Mouse (Mus musculus) thymus, postnatal 25 days (tissue): ENCODE measurements around the gene Sbno2.

Source experiments
- DNase-seq: peaks from one replicate; pipeline ENCODE4 v3.0.0; 2022

Gene Sbno2

DNA sequence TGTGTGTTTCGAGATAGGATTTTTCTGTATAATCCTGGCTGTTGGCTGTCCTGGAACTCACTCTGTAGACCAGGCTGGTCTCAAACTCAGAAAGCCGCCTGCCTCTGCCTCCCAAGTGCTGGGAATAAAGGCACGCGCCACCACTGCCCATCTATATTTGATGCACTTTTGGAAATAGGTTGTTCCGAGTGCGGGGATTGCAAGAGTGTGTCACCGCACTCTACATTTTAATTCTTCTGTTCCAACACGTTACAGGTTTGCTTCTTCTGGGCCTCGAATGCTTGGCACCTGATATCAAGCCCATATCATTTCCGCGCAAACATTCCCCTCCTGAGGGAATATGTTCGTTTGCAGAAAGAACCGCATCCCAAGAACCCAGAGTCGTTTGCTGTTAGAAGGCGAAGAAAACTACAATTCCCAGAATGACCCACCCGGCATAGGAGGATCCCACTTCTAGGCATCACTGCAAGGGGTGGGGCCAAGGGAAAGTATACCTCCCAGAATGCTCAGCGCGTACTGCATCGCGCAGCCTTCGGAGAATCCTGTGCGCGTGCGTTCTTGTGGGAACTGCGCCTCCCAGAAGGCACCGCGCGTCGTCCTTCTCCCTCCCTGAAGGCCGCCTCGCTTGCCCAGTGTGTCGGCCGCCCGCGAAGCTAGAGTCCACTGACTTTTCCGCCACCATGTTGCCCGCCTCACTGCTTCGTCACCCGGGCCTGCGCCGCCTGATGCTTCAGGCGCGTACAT, 36.6 kb upstream of the Sbno2 start:
- DNase-seq, result peak; percentile 90

DNA sequence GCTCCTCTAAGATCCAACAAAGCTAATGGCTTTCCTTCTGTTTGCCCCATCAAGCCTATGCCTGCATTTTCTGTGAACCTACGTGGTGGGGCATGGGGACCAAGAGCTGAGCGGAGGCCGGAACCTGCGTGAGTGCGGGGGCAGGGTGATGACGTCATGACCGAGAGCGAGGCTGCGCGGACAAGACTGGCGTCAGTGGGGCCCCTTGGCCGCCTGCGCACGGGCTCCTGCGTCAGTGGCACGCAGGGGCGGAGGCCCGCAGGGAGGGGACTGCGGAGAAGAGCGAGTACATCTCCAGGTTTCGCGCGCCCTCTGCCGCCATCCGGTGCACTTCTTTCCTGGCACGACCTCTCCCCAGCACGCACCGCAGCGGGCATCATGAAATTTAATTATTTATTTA, 35.9 kb upstream of the Sbno2 start:
- peak; percentile 96 for DNase-seq

DNA sequence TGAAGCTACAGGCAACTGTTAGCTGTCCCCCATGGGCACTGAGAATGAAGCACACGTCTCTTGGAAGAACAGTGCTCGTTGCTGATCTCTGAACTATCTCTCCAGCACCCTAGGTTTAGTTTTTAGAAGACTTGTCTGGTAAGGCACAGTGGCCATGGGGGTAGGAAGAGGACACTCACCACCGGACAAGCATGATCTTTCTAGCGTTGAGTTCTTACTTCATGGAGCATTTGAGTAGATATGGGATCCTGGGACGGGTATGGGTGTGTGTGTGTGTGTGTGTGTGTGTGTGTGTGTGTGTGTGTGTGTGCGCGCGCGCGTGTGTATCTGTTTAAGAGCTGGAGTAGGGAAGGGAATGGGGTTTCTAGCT, 35.3 kb upstream of the Sbno2 start, which contains the start of gene Cbarp:
Gene Cbarp, minus strand, starts transcription at position 170 of the 370 bp plus-strand sequence.
- DNase-seq, result no peak

- DNase-seq, result no peak
These were observed 34.7 kb upstream of the Sbno2 start for GRCm38 (mm10) chr10:80139975-80140665.

- no peak for DNase-seq
These were observed 34.0 kb upstream of the Sbno2 start for GRCm38 (mm10) chr10:80139439-80139775.

DNA sequence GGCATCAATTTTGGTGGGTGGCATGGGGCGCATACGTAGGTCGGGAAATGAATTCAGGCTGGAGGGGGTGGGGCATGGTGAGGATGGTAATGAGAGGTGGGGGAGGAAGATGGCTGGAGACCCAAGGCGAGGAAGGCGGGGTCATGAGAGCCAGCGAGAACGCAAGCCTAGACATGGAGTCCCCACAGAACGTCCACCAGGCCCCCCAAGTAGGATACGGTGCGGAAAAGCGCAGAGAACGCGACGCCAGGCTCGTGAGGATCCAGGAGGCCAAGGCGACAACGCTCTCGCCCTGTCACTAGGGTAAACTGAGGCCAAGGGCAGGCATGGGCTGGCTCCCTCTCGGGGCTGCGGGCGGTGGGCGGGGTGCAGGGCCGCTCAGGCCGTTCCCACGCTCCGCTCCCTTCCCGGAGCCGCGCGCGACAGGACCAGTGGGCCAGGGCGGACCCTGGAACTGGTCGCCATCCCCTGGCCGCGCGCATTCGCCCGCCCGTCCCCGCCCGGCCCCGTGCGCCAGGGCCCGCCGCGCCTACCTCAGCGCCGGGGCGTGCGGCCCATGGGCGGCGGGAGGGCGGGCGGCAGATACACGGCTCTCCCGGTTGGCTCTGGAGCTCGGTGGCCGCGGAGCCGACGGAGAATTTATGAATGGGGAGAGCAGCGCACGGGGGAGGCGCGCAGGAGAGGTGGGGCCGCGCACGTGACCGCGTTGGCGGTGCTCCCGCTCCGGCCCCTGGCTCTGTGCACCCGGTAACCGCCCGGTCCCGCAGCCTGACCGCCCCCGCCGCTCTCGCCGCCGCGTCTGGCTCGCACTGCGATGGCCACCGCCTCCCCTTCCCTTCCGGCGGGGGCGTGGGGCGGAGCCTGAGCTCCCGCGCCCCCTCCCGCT, 33.4 kb upstream of the Sbno2 start, which contains the start of gene Atp5d:
Gene Atp5d, plus strand, starts transcription at position 80 of the 886 bp plus-strand sequence.
- DNase-seq, result peak; percentile 66

GRCm38 (mm10) chr10:80137626-80138552, 32.5 kb upstream of the Sbno2 start:
- peak; percentile 31 for DNase-seq

DNA sequence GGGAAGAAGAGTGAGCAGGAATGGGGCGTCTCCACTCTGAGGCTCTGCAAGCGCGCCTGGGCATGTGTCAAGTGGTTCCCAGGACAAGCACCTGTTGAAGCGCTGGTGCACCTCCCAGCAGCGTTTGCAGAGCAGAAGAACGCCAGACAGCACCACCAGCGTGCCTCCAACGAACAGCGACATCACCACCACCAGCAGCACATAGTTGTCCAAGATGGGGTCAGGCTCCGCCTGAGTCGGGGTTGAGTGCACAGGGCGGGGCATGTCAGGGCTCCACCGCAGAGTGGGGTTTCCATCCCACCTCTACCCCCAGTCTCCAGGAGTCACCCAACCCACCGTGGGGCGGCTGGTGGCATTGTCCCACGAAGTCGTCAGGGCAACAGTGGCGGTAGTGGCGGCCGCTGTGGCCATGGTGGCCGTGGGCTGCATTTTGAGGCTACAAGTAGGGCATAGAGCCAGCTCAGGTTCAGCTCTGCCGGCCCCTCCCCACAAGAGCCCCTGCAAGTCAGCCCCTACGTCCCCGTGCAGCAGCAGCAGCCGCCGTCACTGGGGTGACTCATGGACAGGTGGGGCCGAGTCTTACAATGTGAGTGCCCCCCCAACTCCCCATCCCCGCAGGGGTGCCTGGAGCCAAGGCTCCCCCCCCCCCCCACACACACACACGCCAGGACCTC, 31.7 kb upstream of the Sbno2 start:
- peak; percentile 30 for DNase-seq

DNA sequence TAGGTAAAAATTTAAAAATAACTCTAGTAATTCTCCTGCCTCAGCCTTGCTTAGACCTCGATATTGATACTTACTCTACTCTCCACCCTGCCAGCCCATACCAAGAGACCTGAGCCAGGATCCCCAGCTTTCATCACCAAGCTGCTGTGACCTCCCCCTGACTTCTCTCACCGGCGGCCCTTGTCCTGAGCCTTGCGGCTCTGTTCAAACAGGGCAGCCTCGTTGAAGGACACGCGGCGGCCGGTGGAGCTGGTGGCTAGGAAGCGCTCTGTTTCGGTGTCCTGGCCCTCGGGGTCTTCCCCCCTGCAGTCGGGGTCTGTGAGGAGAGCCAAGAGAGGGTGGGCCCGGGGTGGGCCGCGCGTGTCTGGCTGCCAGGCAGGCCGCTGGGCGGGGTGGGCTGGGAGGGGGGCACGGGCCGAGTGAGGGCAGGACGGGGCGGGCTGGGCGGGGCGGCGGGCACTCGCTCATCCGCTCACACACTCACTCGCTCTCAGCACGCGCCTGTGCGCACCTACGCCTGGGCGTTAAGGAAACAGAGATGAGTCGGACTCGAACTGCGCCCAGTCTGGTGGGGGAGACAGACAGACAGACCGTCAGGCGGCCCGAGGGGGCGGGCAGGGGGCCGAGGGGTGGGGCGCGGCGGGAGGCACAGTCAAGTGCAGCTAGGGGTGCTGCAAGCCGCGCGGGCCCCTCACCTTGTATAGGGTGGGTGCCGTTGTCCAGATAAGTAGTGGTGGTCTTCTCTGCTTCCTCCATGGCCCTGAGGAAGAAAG, 31.0 kb upstream of the Sbno2 start:
- DNase-seq, result no peak

DNA sequence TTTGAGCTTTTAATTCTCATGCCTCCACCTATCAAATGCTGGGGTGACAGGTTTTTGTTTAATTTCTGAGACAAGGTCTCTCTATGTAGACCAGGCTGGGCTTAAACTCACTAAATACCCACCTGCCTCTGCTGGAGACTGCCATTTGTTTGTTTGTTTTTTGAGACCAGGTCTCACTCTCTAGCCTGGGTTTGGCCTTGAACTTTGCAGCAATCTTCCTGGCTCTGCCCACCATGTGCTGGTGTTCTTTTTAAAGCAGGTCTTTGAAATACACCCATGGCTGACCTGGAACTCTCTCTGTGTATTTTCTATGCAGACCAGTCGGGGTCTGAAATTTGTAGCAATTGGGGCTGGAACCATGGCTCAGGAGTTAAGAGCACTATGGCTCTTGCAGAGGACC, 30.3 kb upstream of the Sbno2 start:
- DNase-seq, result no peak

GRCm38 (mm10) chr10:80135161-80135560, 29.8 kb upstream of the Sbno2 start:
- no peak for DNase-seq

- DNase-seq, result no peak
These were observed 29.1 kb upstream of the Sbno2 start for GRCm38 (mm10) chr10:80134421-80134820.

DNA sequence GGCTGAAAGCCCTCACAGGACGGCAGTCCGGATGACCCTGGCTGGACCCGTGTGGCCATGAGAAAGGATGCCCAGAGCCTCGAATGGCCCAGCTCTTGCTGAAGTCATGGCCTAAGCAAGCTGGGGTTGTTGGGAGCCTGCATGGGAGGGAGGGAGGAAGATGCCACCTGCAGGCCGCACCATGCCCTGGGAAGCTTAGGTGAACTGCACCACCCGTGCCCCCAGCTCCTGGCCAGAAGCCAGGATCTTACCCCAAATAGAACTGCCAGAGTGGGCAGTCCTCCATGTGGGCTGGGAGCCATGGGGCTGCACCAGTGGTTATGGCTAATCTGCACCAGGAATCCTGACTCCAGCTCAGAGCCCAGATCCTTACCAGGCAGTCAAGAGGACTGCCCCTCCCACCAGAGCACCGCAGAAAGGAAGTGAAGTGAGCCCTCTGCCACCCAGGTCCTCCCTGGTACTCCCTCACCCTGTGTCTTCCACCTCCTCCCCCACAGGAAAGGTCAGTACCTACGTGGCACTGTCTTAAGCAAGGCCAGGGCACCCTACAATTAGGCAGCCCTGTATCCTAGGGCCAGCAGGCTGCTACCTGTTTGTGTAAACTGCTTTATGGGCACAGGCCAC, 28.0 kb upstream of the Sbno2 start:
- peak; percentile 41 for DNase-seq

DNA sequence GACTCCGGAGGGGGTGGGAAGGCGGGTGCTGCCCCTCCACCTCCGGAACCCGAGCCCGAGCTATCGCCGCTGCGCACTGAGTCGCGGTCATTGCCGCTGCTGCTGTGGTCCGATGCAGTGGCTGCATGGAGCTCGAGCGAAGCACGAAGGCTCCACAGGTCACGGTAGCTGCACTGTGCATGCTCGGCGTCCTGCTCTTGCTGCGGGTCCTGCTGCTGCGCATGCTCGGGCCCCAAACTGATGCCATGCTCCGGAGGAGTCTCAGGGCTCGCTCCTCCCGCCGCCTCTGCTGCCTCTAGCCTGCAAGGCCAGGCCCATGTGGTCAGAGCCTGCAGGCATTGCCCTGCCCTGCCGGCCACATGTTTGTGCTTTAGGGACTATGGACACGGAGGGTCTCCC, 26.6 kb upstream of the Sbno2 start:
- DNase-seq, result no peak

DNA sequence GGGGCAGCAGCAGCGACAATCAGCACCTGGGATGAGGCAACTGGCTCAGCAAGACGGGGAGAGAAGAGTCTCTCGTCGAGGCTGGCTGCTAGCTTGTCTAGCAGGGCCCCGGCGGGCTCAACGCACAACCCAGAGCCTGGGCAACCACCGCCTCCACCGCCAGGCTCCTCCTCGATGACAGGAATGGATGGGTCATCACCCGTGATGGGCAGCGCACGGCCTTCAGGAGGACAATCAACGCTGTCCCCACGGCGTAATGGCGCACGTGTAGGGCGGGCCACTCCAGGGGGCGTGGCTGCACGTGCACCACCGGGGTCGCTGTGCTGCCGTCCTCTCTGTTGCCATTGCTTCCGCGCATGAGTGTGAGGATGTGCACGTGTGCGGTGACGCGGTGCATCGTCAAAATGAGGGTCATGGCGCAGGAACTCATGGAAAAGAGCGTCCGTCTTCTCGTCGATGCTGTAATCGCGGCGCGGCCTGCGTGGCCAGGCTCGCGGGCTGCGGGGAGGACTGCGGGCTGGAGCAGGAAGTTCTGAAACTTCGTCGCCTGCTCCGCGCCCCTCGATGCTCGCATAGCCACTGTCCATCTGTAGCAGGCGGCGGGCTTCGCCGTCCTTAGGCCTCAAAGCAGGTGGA, 26.1 kb upstream of the Sbno2 start:
- no peak for DNase-seq

DNA sequence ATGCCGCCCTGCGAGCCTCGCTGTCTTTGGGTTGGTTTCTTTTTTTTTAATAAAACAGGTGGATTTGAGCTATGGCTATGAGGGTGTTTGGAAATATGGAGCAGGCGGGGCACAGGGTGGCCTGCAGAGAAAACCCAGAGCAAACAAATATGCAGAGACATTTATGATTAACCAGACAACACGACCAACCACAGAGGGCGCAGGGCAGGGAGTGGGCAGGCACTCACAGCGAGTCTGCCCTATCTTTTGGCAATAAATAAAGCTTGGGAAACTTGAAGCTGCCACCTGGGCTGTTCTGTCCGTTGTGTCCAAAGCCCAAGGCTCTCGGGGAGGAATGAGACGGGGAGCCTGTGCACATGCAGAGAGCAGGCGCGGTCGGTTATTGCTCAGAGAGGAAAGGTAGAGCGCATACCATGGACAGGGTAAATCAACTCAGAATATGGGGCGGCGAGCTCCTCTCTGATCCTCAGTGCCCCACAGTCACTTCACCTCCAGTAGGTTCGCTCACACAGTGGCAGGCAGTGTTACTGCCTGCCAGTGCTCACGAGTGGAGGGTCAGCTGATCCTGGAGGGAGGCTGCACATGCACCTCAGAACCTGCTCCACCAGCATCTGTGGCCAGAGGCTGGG, 25.1 kb upstream of the Sbno2 start:
- no peak for DNase-seq

DNA sequence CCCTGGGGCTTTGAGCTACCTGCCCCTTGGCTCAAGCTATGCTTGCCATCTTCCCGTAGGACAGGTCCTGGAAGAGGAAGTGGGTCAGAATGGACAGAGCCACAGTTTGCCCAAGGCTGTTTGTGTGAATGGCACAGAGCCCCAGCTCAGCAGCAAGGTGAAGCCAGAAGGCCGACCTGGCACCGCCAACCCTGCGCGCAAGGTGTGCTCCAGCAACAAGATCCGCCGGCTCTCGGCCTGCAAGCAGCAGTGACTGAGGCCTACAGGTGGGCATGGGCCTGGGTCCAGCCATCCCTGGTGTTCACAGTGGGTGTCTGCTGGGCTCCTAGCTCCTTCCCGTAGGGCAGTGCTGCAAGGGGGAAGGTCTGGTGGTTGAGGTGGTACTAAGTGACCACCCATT, 24.5 kb upstream of the Sbno2 start:
- DNase-seq, result no peak

DNA sequence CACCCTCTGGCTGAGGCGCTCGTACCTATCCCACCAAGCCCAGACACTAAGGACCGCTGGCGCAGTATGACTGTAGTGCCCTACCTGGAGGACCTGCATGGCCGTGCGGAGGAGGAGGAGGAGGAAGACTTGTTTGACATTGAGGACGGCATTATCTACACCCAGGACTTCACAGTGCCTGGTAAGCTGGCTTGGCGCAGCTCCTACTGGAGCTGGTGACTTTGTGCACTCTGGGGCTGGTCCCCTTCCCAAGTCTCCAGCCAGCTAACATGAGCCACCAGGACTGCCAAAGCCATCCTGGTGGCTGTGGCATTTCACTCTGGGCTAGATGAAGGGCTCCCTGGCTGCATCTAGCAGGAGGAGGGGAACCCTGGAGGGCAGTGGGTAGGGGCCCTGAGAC, 22.5 kb upstream of the Sbno2 start:
- DNase-seq, result no peak

DNA sequence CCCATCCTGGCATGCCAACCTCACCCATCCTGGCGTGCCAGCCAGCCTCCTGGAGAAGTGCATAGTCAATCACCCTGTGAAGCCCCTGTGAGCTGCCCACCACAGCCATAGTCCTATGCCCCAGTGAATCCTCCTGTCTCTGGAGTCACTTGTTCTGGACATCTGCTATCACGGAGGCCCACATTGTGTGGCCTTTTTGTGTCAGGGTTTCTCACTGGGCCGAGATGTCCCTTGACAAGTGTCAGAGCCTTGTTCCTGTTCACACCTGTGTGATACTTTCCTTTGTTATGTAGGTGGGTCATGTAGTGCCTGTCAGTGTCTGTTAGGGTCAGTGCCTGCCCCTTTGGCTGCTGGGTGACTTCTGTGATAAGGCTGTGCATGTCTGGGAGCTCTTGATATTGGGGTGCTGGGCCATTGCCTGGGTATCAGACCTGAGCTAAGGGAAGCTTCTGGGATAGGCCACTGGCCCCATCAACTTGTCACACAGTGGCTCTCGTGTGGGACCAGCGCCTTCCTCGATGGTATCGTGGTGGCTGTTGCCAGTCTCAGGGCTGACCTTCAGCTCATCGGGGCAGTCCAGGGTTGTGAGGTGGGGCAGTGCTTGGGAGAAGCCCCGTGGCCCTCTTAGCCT, 18.7 kb upstream of the Sbno2 start:
- DNase-seq, result no peak
